Mouse (Mus musculus) kidney, postnatal 0 days (tissue): ENCODE results near the gene Prss21. TPM values are rescaled to one million over a fixed set of nuclear protein-coding genes. Genes with fewer than 3 reads are reported as not detected.

Experiments used
- ATAC-seq: fragments of 200-750 bp; cut with Nextera tagmentation; replicated peaks from 2 replicates; pipeline ENCODE4 v1.8.0; 2017; ENCODE audit warnings: low read depth, moderate number of reproducible peaks, moderate TSS enrichment, moderate library complexity; ENCODE audit not compliant: low FRiP score
- DNase-seq: peaks from one replicate; pipeline ENCODE4 v3.0.0-alpha.2; 2016; ENCODE audit warnings: low spot score
- H3K27ac ChIP-seq: fragments of 300-500 bp; sonication (generic); 2 replicates; pipeline ENCODE4 v1.5.1; 2014; ENCODE audit warnings: mild to moderate bottlenecking
- H3K27me3 ChIP-seq: fragments of 300-500 bp; sonication (generic); 2 replicates; pipeline ENCODE4 v1.6.1; 2014; ENCODE audit warnings: low read length, mixed read lengths; ENCODE audit not compliant: insufficient read depth
- H3K36me3 ChIP-seq: fragments of 300-500 bp; sonication (generic); 2 replicates; pipeline ENCODE4 v1.6.1; 2014; ENCODE audit warnings: low read length, mixed read lengths; ENCODE audit not compliant: insufficient read depth
- H3K4me1 ChIP-seq: fragments of 300-500 bp; sonication (generic); replicated peaks from 2 replicates; pipeline ENCODE4 v1.6.1; 2014; ENCODE audit warnings: antibody characterized with exemption, low read length, mixed read lengths; ENCODE audit not compliant: insufficient read depth
- H3K4me2 ChIP-seq: fragments of 300-500 bp; sonication (generic); 2 replicates; pipeline ENCODE4 v1.6.1; 2014; ENCODE audit warnings: mild to moderate bottlenecking, low read length, moderate library complexity, mixed read lengths
- H3K4me3 ChIP-seq: fragments of 300-500 bp; sonication (generic); replicated peaks from 2 replicates; pipeline ENCODE4 v1.5.1; 2014; ENCODE audit warnings: low read depth, low read length
- H3K9ac ChIP-seq: fragments of 300-500 bp; sonication (generic); 2 replicates; pipeline ENCODE4 v1.6.1; 2014; ENCODE audit warnings: low read depth, low read length
- H3K9me3 ChIP-seq: fragments of 300-500 bp; sonication (generic); replicated peaks from 2 replicates; pipeline ENCODE4 v1.6.1; 2016; ENCODE audit warnings: low read length, inconsistent platforms, mixed read lengths
- CTCF ChIP-seq: IDR thresholded peaks from 2 replicates; pipeline ENCODE4 v1.5.1; 2016; ENCODE audit warnings: antibody characterized with exemption, low read depth, mild to moderate bottlenecking, moderate library complexity
- WGBS: fragments of 180-500 bp; shearing (Covaris S2); extraction: QIAGEN DNeasy Blood & Tissue Kit; methylation state at CpG from one replicate; pipeline ENCODE4 v1.1.7; 2014; 5-methylcytosine and 5-hydroxymethylcytosine counted together
- polyA plus RNA-seq: library from polyadenylated mRNA; unstranded; fragments of >200 nt; fragmentation: Nextera tagmentation; extraction: Ambion mirVana; gene quantifications from 2 replicates; pipeline ENCODE4 v1.2.1, GENCODE M21; 2015

Prss21 gene
- polyA plus RNA-seq: not detected in 2 replicates

DNA sequence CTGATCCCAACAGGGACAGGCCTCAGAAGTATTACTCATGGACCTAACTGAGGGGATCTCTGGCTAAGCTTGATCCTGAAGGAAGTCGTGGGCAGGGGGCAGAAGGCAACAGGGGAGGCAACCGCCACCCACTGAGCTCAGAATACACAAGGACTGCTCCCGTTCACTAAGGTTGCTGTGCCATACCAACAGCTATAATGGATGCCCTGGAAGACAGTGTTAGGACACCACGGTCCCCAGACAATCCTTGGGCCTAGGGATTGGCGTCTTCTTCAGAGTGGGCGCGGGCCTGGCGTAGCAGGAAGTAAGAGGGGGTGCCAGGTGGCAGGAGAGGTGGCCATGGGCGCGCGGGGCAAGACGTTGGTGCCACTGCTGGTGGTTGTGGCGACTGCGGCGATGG, at the start of gene Prss21:
TSS of gene Prss21 (plus strand) at position 301 of the 400 bp plus-strand sequence.
- Histone ChIP-seq H3K4me3 (no peak within 1 kb of the TSS), H3K4me1 (no peaks in the 10 kb centered on the region), H3K4me2 (no peak within 1 kb of the TSS), H3K27me3 (no peaks in the 10 kb centered on the region), H3K27ac (no peak within 1 kb of the TSS), H3K36me3 (no peaks in the 10 kb centered on the region), H3K9me3 (no peaks in the 10 kb centered on the region), H3K9ac (no peak within 1 kb of the TSS)
- 85% methylated on average over 15 of the region's 15 CpGs for WGBS
- DNase-seq (no peak), ATAC-seq (no peak)
- no peak for TF ChIP-seq CTCF

- 98% methylated on average over 8 of the region's 8 CpGs for WGBS
- TF ChIP-seq CTCF: no peak
- DNase-seq (no peak), ATAC-seq (no peak)
- Histone ChIP-seq H3K9ac (no peak overlapping the region), H3K4me3 (no peak overlapping the region), H3K4me2 (no peak overlapping the region), H3K27ac (no peak overlapping the region), H3K4me1 (no peaks in the 10 kb centered on the region), H3K27me3 (no peaks in the 10 kb centered on the region), H3K9me3 (peaks cover 22% of the 10 kb centered on the region), H3K36me3 (peaks cover 93% of the 10 kb centered on the region)
Measured at GRCm38 (mm10) chr17:23818579-23818978, 49.3 kb upstream of the Prss21 start.

DNA sequence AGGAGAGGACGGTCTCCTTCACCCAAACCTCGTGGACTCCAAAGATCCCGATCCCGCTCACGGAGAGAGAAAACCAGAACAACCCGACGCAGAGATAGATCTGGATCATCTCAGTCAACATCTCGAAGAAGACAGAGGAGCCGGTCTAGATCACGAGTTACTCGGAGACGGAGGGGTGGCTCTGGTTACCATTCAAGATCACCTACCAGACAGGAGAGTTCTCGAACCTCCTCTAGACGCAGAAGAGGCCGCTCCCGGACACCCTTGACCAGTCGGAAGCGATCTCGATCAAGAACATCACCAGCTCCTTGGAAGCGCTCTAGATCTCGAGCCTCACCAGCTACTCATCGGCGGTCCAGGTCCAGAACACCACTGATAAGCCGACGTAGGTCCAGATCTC, 48.6 kb upstream of the Prss21 start:
- peaks cover 92% of the 10 kb centered on the region for H3K36me3 ChIP-seq
- no peaks in the 10 kb centered on the region for H3K4me1 ChIP-seq
- H3K27me3 ChIP-seq: no peaks in the 10 kb centered on the region
- ATAC-seq (no peak), DNase-seq (no peak)
- 98% methylated on average over 25 of the region's 25 CpGs for WGBS
- TF ChIP-seq CTCF: no peak
- no peak overlapping the region for H3K4me2 ChIP-seq
- H3K9me3 ChIP-seq: peaks cover 22% of the 10 kb centered on the region
- H3K9ac ChIP-seq: no peak overlapping the region
- H3K4me3 ChIP-seq: no peak overlapping the region
- H3K27ac ChIP-seq: no peak overlapping the region

- H3K27me3 ChIP-seq: no peaks in the 10 kb centered on the region
- 94% methylated on average over 5 of the region's 5 CpGs for WGBS
- H3K9me3 ChIP-seq: peaks cover 15% of the 10 kb centered on the region
- no peaks in the 10 kb centered on the region for H3K4me1 ChIP-seq
- DNase-seq: no peak
- no peak for ATAC-seq
- no peak overlapping the region for H3K9ac ChIP-seq
- no peak overlapping the region for H3K27ac ChIP-seq
- no peak for TF ChIP-seq CTCF
- H3K36me3 ChIP-seq: peaks cover 92% of the 10 kb centered on the region
- no peak overlapping the region for H3K4me3 ChIP-seq
- no peak overlapping the region for H3K4me2 ChIP-seq
Measured at GRCm38 (mm10) chr17:23820731-23821130, 47.1 kb upstream of the Prss21 start.

GRCm38 (mm10) chr17:23822094-23822493, 45.8 kb upstream of the Prss21 start:
- no peak for TF ChIP-seq CTCF
- Histone ChIP-seq H3K9me3 (peaks cover 15% of the 10 kb centered on the region), H3K27me3 (no peaks in the 10 kb centered on the region), H3K36me3 (peaks cover 85% of the 10 kb centered on the region), H3K4me1 (no peaks in the 10 kb centered on the region), H3K9ac (no peak overlapping the region), H3K4me2 (no peak overlapping the region), H3K4me3 (no peak overlapping the region), H3K27ac (no peak overlapping the region)
- DNase-seq: no peak
- WGBS: 71% methylated on average over 6 of the region's 6 CpGs
- no peak for ATAC-seq

DNA sequence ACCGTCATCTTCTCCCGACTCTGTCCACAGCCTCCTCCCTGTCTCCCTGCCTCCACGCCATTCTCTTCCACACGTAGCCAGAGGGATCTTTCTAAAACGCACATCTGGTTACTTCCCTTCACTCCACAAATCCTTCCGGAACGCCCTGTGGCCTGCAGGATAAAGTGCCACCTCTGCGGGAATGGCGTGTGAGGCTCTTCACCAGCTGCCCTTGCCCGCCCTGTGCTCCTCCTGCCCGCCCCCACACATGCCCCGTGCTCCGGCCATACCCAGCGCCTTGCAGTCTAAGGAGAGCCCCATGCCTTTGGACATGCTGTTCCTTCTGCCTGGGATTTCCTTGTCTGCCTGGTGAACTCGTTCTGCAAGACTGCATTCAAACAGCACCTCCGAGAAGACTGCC, 44.8 kb upstream of the Prss21 start:
- no peak overlapping the region for H3K27ac ChIP-seq
- H3K9me3 ChIP-seq: peaks cover 15% of the 10 kb centered on the region
- no peak overlapping the region for H3K4me2 ChIP-seq
- H3K4me1 ChIP-seq: no peaks in the 10 kb centered on the region; the same call in 1 of the 2 replicates
- 73% methylated on average over 16 of the region's 16 CpGs for WGBS
- ATAC-seq (no peak; the same call in 1 of the 2 replicates), DNase-seq (no peak)
- no peak overlapping the region for H3K9ac ChIP-seq
- no peak for TF ChIP-seq CTCF
- no peak overlapping the region for H3K4me3 ChIP-seq
- H3K36me3 ChIP-seq: peaks cover 76% of the 10 kb centered on the region
- H3K27me3 ChIP-seq: no peaks in the 10 kb centered on the region

- DNase-seq: no peak
- Histone ChIP-seq H3K27ac (no peak overlapping the region), H3K36me3 (peaks cover 70% of the 10 kb centered on the region), H3K4me3 (no peak overlapping the region), H3K4me1 (no peaks in the 10 kb centered on the region; the same call in 1 of the 2 replicates), H3K27me3 (no peaks in the 10 kb centered on the region), H3K9me3 (peaks cover 12% of the 10 kb centered on the region), H3K4me2 (no peak overlapping the region), H3K9ac (no peak overlapping the region)
- ATAC-seq: no peak
- no peak for TF ChIP-seq CTCF
- WGBS: 88% methylated on average over 12 of the region's 12 CpGs
Measured at GRCm38 (mm10) chr17:23823614-23824013, 44.2 kb upstream of the Prss21 start.
